12 mouse cellular contexts compared by ENCODE assay signal in genomic region chr15:5517244-5517966, GRCm38 (mm10).
DNase-seq lines count a peak whose midpoint lies in the region; ATAC-seq lines count a peak whose summit lies in the region.
"Had no signal": no experiment of that assay in that cellular context is flagged by ENCODE, and none has a peak within 500 bp of the region (broad histone marks: within the 10 kb centered on the region; RNA-seq: fewer than 3 reads in every experiment).

No protein-coding gene starts in this region.

- no peak for ATAC-seq in limb, embryonic 11.5 days (ENCODE audit: insufficient number of reproducible peaks, low FRiP score, low TSS enrichment, low read depth)
- ATAC-seq in liver, embryonic 13.5 days (ENCODE audit: low read depth): no peak
- ATAC-seq: hindbrain, embryonic 16.5 days had no signal

- no peak overlapping the region for H3K27ac ChIP-seq in limb, embryonic 11.5 days (replicated peaks; ENCODE audit: low read depth, low read length)
- H3K27ac ChIP-seq in limb, embryonic 10.5 days: no peak overlapping the region
- peak overlapping the region; percentile 47; the same call in 1 of the 2 replicates for H3K27ac ChIP-seq in liver, embryonic 13.5 days
- H3K27ac ChIP-seq: heart, embryonic 10.5 days; liver, embryonic 14.5 days had no signal

- no peaks in the 10 kb centered on the region for H3K36me3 ChIP-seq in limb, embryonic 11.5 days (ENCODE audit: control insufficient read depth, insufficient read depth, low read length)
- no peaks in the 10 kb centered on the region for H3K36me3 ChIP-seq in limb, embryonic 10.5 days
- H3K36me3 ChIP-seq in liver, embryonic 13.5 days: no peaks in the 10 kb centered on the region
- H3K36me3 ChIP-seq in splenic B cell, adult 2 months (ENCODE audit: control insufficient read depth, insufficient read depth, low read length, poor library complexity, severe bottlenecking): no peaks in the 10 kb centered on the region
- H3K36me3 ChIP-seq: heart, embryonic 10.5 days had no signal

- H3K9me3 ChIP-seq in limb, embryonic 11.5 days (ENCODE audit: control insufficient read depth, low read length): no peaks in the 10 kb centered on the region
- H3K9me3 ChIP-seq in limb, embryonic 10.5 days (replicated peaks): no peaks in the 10 kb centered on the region
- no peaks in the 10 kb centered on the region for H3K9me3 ChIP-seq in liver, embryonic 13.5 days (replicated peaks)
- H3K9me3 ChIP-seq: heart, embryonic 10.5 days had no signal

- no peak overlapping the region for H3K4me2 ChIP-seq in limb, embryonic 11.5 days (ENCODE audit: low read depth, severe bottlenecking)
- no peak overlapping the region for H3K4me2 ChIP-seq in liver, embryonic 13.5 days

- no peak overlapping the region for H3K9ac ChIP-seq in limb, embryonic 11.5 days (ENCODE audit: low read length)
- no peak overlapping the region for H3K9ac ChIP-seq in liver, embryonic 13.5 days
- H3K9ac ChIP-seq: liver, embryonic 14.5 days had no signal

- no peak overlapping the region for H3K4me3 ChIP-seq in limb, embryonic 11.5 days (ENCODE audit: low read depth, low read length)
- no peak overlapping the region for H3K4me3 ChIP-seq in limb, embryonic 10.5 days
- H3K4me3 ChIP-seq in liver, embryonic 13.5 days (replicated peaks): no peak overlapping the region
- H3K4me3 ChIP-seq: heart, embryonic 10.5 days had no signal

- H3K4me1 ChIP-seq in limb, embryonic 11.5 days (ENCODE audit: control insufficient read depth, insufficient read depth, low read length): 0 out of 2 replicates have a peak, but pooled peaks cover 2% of the 10 kb centered on the region
- 0 out of 2 replicates have a peak, but pooled peaks cover 3% of the 10 kb centered on the region for H3K4me1 ChIP-seq in limb, embryonic 10.5 days
- no peaks in the 10 kb centered on the region for H3K4me1 ChIP-seq in liver, embryonic 13.5 days (replicated peaks)
- H3K4me1 ChIP-seq: heart, embryonic 10.5 days had no signal

- 64% methylated on average over 10 of the region's 10 CpGs for WGBS in limb, embryonic 11.5 days
- 70% methylated on average over 10 of the region's 10 CpGs for WGBS in limb, embryonic 10.5 days
- 29% methylated on average over 10 of the region's 10 CpGs for WGBS in liver, embryonic 13.5 days (ENCODE audit: insufficient replicate concordance)

- H3K27me3 ChIP-seq in limb, embryonic 11.5 days (ENCODE audit: control insufficient read depth, insufficient read depth, low read length): no peaks in the 10 kb centered on the region
- no peaks in the 10 kb centered on the region for H3K27me3 ChIP-seq in limb, embryonic 10.5 days (ENCODE audit: low read depth, poor library complexity, severe bottlenecking)
- H3K27me3 ChIP-seq in liver, embryonic 13.5 days: no peaks in the 10 kb centered on the region
- H3K27me3 ChIP-seq in splenic B cell, adult 2 months (ENCODE audit: control insufficient read depth, insufficient read depth, low read length, poor library complexity, severe bottlenecking): no peaks in the 10 kb centered on the region

- peak; percentile 22 for DNase-seq in limb, embryonic 11.5 days (ENCODE audit: low spot score)
- DNase-seq in limb, embryonic 10.5 days (ENCODE audit: low spot score): no peak
- DNase-seq in T-cell, adult 2 months (ENCODE audit: low spot score): peak; percentile 42
- DNase-seq in liver, embryonic 13.5 days: no peak
- DNase-seq in splenic B cell, adult 2 months (ENCODE audit: low read depth, low spot score): peak; percentile 34
- no peak for DNase-seq in adrenal gland, adult 18-20 months (ENCODE audit: low spot score in 2 of 2)
- no peak for DNase-seq in gastrocnemius, postnatal 10 days
- no peak for DNase-seq in cerebellum, adult 18-20 months
- DNase-seq: right cerebral cortex, adult 18-20 months had no signal

Comparison
In these comparisons a context has a peak if more than half of its experiments do, and no peak if none do; other contexts are left out.
1. DNase-seq: peak in limb, embryonic 11.5 days (single experiment), T-cell, adult 2 months (single experiment) and splenic B cell, adult 2 months (single experiment); none in limb, embryonic 10.5 days (single experiment), liver, embryonic 13.5 days (single experiment), adrenal gland, adult 18-20 months (0 of 2), gastrocnemius, postnatal 10 days (single experiment) and cerebellum, adult 18-20 months (0 of 2).